Mouse (Mus musculus): Measurements from ENCODE around the gene Ntrk3. TPM values are rescaled to one million over a fixed set of nuclear protein-coding genes. Genes with fewer than 3 reads are reported as not detected.

Ntrk3 gene
- polyA plus RNA-seq, 1 experiment from 2014 or later: 31.3 TPM

DNA sequence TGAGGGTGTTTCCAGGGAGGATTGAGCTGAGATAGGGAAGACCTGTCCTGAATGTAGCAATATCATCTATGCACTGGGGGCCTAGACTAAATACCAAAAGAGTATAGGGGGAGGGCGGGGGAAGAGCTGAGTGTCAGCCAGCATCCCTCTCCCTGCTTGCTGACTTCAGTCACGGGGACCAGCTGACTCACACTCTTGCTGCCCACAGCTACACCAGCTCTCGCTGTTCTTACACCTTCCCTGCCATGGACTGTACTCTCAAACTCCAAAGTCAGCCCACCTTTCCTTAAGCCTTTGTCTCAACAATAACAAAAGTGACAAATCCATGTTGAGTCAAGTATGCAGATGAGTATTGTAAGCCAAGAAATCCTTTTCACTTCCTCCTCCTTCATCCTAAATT, 136.0 kb downstream of the Ntrk3 start:
- Histone ChIP-seq H3K27me3 (no peaks in the 10 kb centered on the region), H3K9ac (replicated peaks) (no peak overlapping the region), H3K36me3 (no peaks in the 10 kb centered on the region), H3K9me3 (no peaks in the 10 kb centered on the region), H3K4me1 (peaks cover 31% of the 10 kb centered on the region), H3K4me3 (no peak overlapping the region), H3K27ac (replicated peaks) (no peak overlapping the region), H3K4me2 (replicated peaks) (no peak overlapping the region)
- WGBS: 89% methylated on average over 3 of the region's 3 CpGs
- ATAC-seq (replicated peaks): no peak

DNA sequence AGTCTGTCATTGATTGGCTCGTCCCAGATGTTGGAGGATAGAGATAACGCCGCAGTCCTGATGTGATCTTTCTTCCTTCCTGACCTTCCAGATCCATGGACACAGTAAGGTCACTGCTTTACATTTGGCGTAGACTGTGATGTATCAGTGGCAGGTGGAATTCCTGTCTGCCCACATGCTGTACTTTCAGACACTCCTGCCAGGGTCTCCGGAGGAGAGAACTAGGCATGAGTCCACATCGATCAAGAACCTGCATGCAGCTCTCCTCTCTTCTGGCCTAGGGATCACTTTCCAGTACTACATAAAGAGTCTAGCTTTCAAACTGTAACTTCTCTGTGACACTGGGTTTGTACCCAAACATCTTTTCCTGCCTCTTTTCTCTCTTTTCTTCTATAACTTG, 136.9 kb downstream of the Ntrk3 start:
- H3K9me3 ChIP-seq: no peaks in the 10 kb centered on the region
- 90% methylated on average over 6 of the region's 6 CpGs for WGBS
- peaks cover 38% of the 10 kb centered on the region for H3K4me1 ChIP-seq
- ATAC-seq (replicated peaks): no peak
- H3K27ac ChIP-seq (replicated peaks): no peak overlapping the region
- H3K9ac ChIP-seq (replicated peaks): no peak overlapping the region
- H3K4me3 ChIP-seq: no peak overlapping the region
- no peaks in the 10 kb centered on the region for H3K36me3 ChIP-seq
- H3K4me2 ChIP-seq (replicated peaks): no peak overlapping the region
- no peaks in the 10 kb centered on the region for H3K27me3 ChIP-seq

DNA sequence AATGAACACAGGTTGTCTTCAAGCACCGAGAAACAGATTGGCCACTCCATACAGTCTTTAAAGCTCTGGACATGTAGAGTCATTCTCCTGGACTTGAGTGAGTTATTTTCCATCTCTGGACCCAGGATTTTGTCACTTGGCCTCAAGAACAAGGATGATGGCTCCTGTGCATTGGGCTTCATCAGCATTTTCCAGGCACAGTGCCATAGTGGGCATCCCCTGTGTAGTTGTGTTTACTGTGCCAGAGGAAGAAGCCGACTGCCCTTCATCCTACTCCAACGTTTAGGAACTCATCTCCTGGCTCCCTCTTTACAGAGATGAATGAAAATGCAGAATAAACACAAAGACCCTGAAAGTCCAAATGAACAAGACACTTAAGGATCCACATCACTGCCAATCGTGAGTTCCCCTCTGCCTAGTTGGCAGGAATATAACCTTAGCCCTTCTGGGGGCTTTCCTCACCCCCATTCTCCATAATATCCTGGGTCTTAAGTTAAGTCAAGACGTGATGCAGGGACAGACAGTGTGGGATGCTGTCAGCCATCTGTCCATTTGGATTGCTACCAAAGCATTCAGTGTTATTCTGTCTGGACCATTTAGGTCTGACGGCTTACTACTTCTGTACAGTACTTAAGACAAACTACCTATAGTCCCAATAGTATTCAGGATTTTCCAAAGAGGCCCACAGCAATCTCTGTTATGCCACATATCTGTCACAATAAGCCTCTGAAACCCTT, 137.7 kb downstream of the Ntrk3 start:
- 62% methylated on average over 6 of the region's 6 CpGs for WGBS
- no peaks in the 10 kb centered on the region for H3K9me3 ChIP-seq
- no peak overlapping the region for H3K4me2 ChIP-seq (replicated peaks)
- H3K36me3 ChIP-seq: no peaks in the 10 kb centered on the region
- H3K9ac ChIP-seq (replicated peaks): no peak overlapping the region
- peaks cover 35% of the 10 kb centered on the region for H3K4me1 ChIP-seq
- no peak overlapping the region for H3K4me3 ChIP-seq
- H3K27ac ChIP-seq (replicated peaks): no peak overlapping the region
- no peak for ATAC-seq (replicated peaks)
- H3K27me3 ChIP-seq: no peaks in the 10 kb centered on the region

DNA sequence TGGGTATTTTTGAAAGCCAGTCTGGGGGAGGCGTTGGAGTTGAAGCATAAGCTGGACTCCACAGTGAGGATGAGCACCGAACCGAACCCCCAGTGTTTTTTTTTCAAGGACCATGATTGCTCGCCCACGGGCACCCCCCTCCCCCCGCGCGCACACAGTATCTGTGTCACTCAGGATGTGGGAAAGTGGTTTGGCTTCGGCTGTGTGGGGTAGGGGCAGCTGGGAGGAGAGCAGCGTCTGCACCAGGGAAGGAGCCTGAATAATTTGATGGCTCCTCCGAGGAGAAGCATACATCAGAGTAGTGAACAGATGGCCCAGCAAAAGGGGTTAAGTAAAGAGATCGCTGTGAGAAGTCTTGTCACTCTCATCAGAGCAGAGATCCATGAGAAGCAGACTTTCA, 139.7 kb downstream of the Ntrk3 start:
- Histone ChIP-seq H3K9me3 (no peaks in the 10 kb centered on the region), H3K36me3 (no peaks in the 10 kb centered on the region), H3K4me1 (peaks cover 30% of the 10 kb centered on the region), H3K27ac (replicated peaks) (peak overlapping the region; percentile 58), H3K27me3 (no peaks in the 10 kb centered on the region), H3K4me2 (replicated peaks) (0 out of 2 replicates have a peak overlapping the region, but pooled peaks have one; percentile 23), H3K4me3 (no peak overlapping the region), H3K9ac (replicated peaks) (no peak overlapping the region)
- 42% methylated on average over 12 of the region's 12 CpGs for WGBS
- ATAC-seq (replicated peaks): peak; percentile 69

DNA sequence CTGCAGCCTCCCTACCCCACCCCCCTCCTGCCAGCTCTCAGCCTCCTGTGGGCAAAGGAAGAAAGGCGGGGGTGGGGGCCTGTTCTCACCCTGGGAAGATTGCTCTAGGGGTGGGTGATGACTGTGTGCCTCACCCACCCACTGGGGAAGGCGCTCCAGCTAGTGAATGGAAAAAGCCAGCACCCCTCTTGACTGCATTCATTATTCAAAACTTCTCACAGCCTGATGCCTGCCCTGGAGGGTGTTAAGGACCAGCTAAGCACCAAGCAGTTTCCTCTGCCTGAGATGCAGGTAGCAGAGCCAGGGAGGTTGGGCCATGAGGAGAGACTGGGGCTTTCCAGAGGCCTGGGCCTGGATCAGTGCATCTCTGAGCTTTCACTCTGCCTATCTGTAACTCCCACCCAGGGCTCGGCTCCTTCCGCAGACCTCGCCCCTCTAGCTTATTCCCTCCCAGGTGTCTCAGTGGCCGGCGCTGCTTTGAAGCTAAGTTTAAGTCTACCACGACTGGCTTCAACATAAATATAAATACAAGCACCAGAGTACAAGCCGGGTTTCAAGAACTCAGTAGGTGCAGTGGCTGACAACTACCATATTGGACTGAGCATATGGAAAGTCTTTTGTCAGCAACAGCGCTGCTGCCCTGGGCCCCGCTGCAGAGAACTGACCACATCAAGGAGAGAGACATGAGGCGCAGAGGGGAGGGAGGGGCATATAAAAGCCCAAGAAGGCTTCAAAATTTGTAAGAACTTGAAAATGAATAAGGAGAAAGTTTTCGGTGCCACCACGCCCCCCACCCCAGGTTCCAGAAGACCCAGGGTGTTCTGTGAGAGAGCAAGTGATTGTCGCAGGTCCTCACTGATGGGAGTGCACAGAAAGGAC, 140.3 kb downstream of the Ntrk3 start:
- ATAC-seq (replicated peaks): peak; percentile 32
- Histone ChIP-seq H3K27me3 (no peaks in the 10 kb centered on the region), H3K36me3 (no peaks in the 10 kb centered on the region), H3K9me3 (no peaks in the 10 kb centered on the region), H3K4me2 (replicated peaks) (0 out of 2 replicates have a peak overlapping the region, but pooled peaks have one; percentile 23), H3K9ac (replicated peaks) (no peak overlapping the region), H3K27ac (replicated peaks) (peak overlapping the region; percentile 58), H3K4me1 (peaks cover 30% of the 10 kb centered on the region), H3K4me3 (no peak overlapping the region)
- 36% methylated on average over 15 of the region's 15 CpGs for WGBS

DNA sequence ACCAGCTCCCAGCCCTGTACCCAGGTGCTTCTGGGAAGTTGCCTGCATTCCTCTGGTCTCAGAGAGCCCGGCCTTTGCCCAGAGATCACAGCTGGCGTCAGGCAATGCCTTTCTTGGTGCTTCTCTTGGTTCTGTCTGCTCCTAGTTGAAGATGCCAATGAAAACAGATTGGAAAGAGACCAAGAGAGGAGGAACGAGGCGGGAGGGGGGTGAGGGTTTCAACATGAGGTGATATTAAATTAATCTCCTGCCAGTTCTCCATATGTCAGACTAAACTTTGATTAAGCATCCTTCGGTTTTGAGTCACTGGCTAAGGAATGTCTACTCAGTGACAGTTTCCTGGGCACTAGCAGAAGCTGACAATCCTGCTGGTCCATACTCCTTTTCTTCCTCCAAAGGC, 141.3 kb downstream of the Ntrk3 start:
- no peak overlapping the region for H3K9ac ChIP-seq (replicated peaks)
- no peak overlapping the region for H3K4me2 ChIP-seq (replicated peaks)
- H3K27ac ChIP-seq (replicated peaks): no peak overlapping the region
- H3K4me1 ChIP-seq: peaks cover 30% of the 10 kb centered on the region
- no peaks in the 10 kb centered on the region for H3K27me3 ChIP-seq
- H3K36me3 ChIP-seq: no peaks in the 10 kb centered on the region
- ATAC-seq (replicated peaks): no peak
- H3K4me3 ChIP-seq: no peak overlapping the region
- no peaks in the 10 kb centered on the region for H3K9me3 ChIP-seq
- 37% methylated on average over 5 of the region's 5 CpGs for WGBS

DNA sequence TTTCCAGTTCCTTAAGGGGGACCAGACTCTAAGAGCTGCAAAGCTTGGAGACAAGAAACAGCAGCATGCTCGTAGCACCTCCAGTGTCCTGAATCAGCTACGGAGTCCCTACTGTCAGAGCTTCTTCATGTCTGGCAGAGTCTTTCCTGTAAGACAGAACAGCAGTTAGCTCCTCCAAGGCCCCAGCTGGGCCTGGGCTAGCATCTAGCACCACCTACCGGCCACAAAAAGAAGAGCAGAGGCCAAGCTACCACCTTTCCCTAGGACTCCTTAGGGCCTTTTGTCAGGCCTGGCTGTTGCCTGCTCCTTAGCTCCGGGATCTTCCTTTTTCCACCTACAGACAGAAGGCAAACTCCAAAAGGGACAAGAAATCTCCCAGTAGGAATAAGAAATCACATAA, 141.9 kb downstream of the Ntrk3 start:
- Histone ChIP-seq H3K4me3 (no peak overlapping the region), H3K9ac (replicated peaks) (no peak overlapping the region), H3K36me3 (no peaks in the 10 kb centered on the region), H3K9me3 (no peaks in the 10 kb centered on the region), H3K4me1 (peaks cover 30% of the 10 kb centered on the region), H3K27me3 (no peaks in the 10 kb centered on the region), H3K4me2 (replicated peaks) (no peak overlapping the region), H3K27ac (replicated peaks) (no peak overlapping the region)
- WGBS: 4% methylated on average over 4 of the region's 4 CpGs
- ATAC-seq (replicated peaks): peak; percentile 78

DNA sequence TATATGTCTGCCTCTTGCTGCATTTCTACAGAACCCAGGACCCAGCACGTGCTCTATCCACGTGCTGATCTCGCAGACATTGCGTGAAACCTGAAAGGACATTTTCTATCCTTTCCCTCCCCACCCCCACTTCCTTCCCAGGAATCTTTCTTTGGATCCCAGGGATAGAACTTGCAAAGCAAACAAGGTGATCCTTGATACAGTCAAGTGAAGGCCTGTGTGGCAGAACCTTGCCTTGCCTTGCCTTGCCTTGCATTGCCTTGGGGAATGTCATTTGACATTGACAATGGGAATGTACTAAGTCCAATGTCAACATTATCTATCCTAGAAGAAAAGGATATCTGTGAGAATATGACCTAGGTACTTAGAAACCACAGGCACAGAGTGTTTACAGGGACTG, 144.9 kb downstream of the Ntrk3 start:
- Histone ChIP-seq H3K9me3 (no peaks in the 10 kb centered on the region), H3K27ac (replicated peaks) (no peak overlapping the region), H3K4me1 (peaks cover 18% of the 10 kb centered on the region), H3K4me3 (no peak overlapping the region), H3K4me2 (replicated peaks) (no peak overlapping the region), H3K9ac (replicated peaks) (no peak overlapping the region), H3K36me3 (no peaks in the 10 kb centered on the region), H3K27me3 (no peaks in the 10 kb centered on the region)
- ATAC-seq (replicated peaks): no peak
- 86% methylated on average over 4 of the region's 4 CpGs for WGBS

DNA sequence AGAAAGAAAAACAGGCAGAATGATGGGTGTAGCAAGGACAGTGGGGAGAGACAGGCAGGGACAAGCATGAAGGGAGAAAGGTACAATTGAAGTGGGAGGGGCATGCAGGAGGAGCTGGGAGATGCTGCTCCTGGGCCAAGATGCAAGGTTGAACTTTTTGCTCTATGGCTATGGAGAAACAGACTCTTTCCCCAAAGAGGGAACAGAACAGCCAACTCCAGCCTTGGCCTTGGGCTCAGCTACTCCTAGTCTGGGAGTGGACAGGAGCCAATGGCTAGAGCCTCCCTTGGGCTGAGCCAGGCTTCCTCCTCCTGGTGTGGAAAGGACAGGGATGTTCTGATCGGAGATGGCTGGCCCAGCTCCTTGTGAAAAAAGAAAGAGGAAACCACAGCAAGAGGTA, 145.6 kb downstream of the Ntrk3 start:
- ATAC-seq (replicated peaks): no peak
- Histone ChIP-seq H3K27ac (replicated peaks) (no peak overlapping the region), H3K27me3 (no peaks in the 10 kb centered on the region), H3K4me2 (replicated peaks) (no peak overlapping the region), H3K36me3 (no peaks in the 10 kb centered on the region), H3K9ac (replicated peaks) (no peak overlapping the region), H3K4me3 (no peak overlapping the region), H3K4me1 (peaks cover 10% of the 10 kb centered on the region), H3K9me3 (no peaks in the 10 kb centered on the region)
- WGBS: 94% methylated on average over 1 of the region's 1 CpGs

DNA sequence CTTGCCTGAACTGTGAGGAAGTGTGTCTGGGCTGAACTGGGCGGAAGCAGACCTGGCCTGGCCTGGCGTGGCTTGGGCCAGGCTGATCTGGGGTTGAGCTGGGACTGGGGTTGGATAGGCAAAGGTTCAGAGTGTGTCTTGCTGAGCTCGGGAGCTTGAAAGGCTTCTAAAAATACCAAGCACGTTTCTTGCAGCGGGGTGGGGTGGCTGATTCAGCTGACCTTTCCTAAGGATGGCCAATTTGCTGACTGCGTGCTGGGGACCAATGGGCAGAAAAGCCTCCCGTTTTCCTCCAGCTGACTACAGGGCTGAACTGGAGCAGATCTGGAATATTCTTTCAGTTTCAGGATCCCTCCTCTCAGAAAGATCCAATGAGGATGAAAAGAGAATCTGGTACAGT, 148.0 kb downstream of the Ntrk3 start:
- Histone ChIP-seq H3K9me3 (no peaks in the 10 kb centered on the region), H3K4me3 (no peak overlapping the region), H3K4me2 (replicated peaks) (no peak overlapping the region), H3K36me3 (no peaks in the 10 kb centered on the region), H3K27ac (replicated peaks) (no peak overlapping the region), H3K27me3 (no peaks in the 10 kb centered on the region), H3K9ac (replicated peaks) (no peak overlapping the region), H3K4me1 (no peaks in the 10 kb centered on the region)
- WGBS: 79% methylated on average over 7 of the region's 7 CpGs
- ATAC-seq (replicated peaks): no peak

DNA sequence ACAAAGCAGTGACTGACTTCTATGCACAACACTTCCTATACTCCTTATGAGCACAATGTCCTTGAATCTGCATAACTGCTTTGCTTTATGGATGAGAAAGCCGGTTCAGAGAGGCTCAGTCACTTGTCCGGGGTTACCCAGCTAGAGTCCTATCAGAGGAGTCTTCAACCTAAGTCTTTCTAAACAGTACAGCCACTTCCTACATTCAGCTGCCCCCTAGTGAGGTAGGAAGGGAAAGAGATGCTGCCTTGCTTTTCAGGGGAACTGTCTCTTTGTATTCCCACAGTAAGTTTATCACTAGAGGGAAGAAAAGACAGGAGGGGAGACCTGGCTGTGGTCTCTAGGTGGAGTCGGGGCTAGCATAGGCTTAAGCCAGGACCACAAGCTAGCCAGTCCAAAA, 151.0 kb downstream of the Ntrk3 start:
- no peaks in the 10 kb centered on the region for H3K36me3 ChIP-seq
- H3K27ac ChIP-seq (replicated peaks): no peak overlapping the region
- no peaks in the 10 kb centered on the region for H3K4me1 ChIP-seq
- H3K4me3 ChIP-seq: no peak overlapping the region
- H3K27me3 ChIP-seq: no peaks in the 10 kb centered on the region
- no peak overlapping the region for H3K4me2 ChIP-seq (replicated peaks)
- no peaks in the 10 kb centered on the region for H3K9me3 ChIP-seq
- WGBS: 29% methylated on average over 3 of the region's 3 CpGs
- peak; percentile 57; the same call in 1 of the 2 replicates for ATAC-seq (replicated peaks)
- H3K9ac ChIP-seq (replicated peaks): no peak overlapping the region

DNA sequence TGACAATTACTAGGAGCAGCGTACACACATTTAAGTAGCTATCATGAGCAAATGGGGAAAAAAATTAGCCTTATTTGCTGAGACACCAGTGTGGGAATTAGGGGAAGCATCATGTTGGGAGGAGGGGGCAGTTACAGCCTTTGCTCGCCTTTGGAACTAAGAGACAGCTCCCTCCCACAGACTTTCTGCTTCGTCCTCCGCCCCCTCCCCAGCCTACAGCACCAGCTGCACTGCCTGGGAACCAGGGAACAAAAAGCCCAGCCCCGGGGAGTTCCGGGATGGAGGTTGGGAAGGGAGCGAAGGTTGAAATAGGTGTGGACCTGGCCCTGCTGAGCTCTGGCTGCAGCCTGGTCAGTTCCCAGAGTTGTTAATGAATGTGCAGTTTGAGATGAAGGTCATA, 151.9 kb downstream of the Ntrk3 start:
- H3K9me3 ChIP-seq: no peaks in the 10 kb centered on the region
- H3K36me3 ChIP-seq: no peaks in the 10 kb centered on the region
- H3K4me2 ChIP-seq (replicated peaks): no peak overlapping the region
- 37% methylated on average over 7 of the region's 7 CpGs for WGBS
- no peaks in the 10 kb centered on the region for H3K4me1 ChIP-seq
- no peaks in the 10 kb centered on the region for H3K27me3 ChIP-seq
- no peak overlapping the region for H3K9ac ChIP-seq (replicated peaks)
- H3K4me3 ChIP-seq: no peak overlapping the region
- no peak for ATAC-seq (replicated peaks)
- no peak overlapping the region for H3K27ac ChIP-seq (replicated peaks)

All from forebrain, embryonic 15.5 days (tissue).